Mouse (Mus musculus) cortical plate, adult 2 months (tissue): ENCODE measurements around the gene Adam8.

Experiments used
- CTCF ChIP-seq: fragments of 200-500 bp; IDR thresholded peaks from 2 replicates; pipeline ENCODE4 v1.5.1; 2011; ENCODE audit warnings: mild to moderate bottlenecking, control low read depth, low read length; ENCODE audit not compliant: insufficient read depth; ENCODE audit errors: extremely low read depth
- POLR2A ChIP-seq: fragments of 200-500 bp; IDR thresholded peaks from 2 replicates; pipeline ENCODE4 v1.6.1; 2011; ENCODE audit warnings: mild to moderate bottlenecking, low read length, control low read depth; ENCODE audit not compliant: insufficient read depth; ENCODE audit errors: extremely low read depth

- TF ChIP-seq POLR2A (no peak), CTCF (no peak)
Measured at GRCm38 (mm10) chr7:140033386-140033785, 41.0 kb upstream of the Adam8 start.
